Mouse (Mus musculus) neural tube, embryonic 15.5 days (tissue): ENCODE data around the gene Gm49396. TPM values are rescaled to one million over a fixed set of nuclear protein-coding genes. Genes with fewer than 3 reads are reported as not detected.

Experiments
- ATAC-seq: fragments of 200-750 bp; cut with Nextera tagmentation; 2 replicates; pipeline ENCODE4 v1.8.0; 2017; ENCODE audit warnings: mild to moderate bottlenecking, moderate TSS enrichment, moderate library complexity; ENCODE audit not compliant: low FRiP score
- H3K27ac ChIP-seq: fragments of 300-500 bp; sonication (generic); replicated peaks from 2 replicates; pipeline ENCODE4 v1.5.1; 2015; ENCODE audit warnings: mild to moderate bottlenecking, inconsistent platforms
- H3K27me3 ChIP-seq: fragments of 300-500 bp; sonication (generic); replicated peaks from 2 replicates; pipeline ENCODE4 v1.6.1; 2015; ENCODE audit warnings: inconsistent platforms
- H3K36me3 ChIP-seq: fragments of 300-500 bp; sonication (generic); 2 replicates; pipeline ENCODE4 v1.6.1; 2015; ENCODE audit warnings: inconsistent platforms
- H3K4me1 ChIP-seq: fragments of 300-500 bp; sonication (generic); 2 replicates; pipeline ENCODE4 v1.6.1; 2015; ENCODE audit warnings: inconsistent platforms
- H3K4me2 ChIP-seq: fragments of 300-500 bp; sonication (generic); 2 replicates; pipeline ENCODE4 v1.6.1; 2015; ENCODE audit warnings: inconsistent platforms, mild to moderate bottlenecking, moderate library complexity
- H3K4me3 ChIP-seq: fragments of 300-500 bp; sonication (generic); replicated peaks from 2 replicates; pipeline ENCODE4 v1.5.1; 2015; ENCODE audit warnings: mild to moderate bottlenecking, inconsistent platforms
- H3K9ac ChIP-seq: fragments of 300-500 bp; sonication (generic); replicated peaks from 2 replicates; pipeline ENCODE4 v1.6.1; 2015; ENCODE audit warnings: mild to moderate bottlenecking, inconsistent platforms
- H3K9me3 ChIP-seq: fragments of 300-500 bp; sonication (generic); replicated peaks from 2 replicates; pipeline ENCODE4 v1.6.1; 2016; ENCODE audit warnings: inconsistent platforms
- WGBS: fragments of 180-500 bp; shearing (Covaris S2); methylation state at CpG from one replicate; pipeline ENCODE4 v1.1.7; 2015; ENCODE audit warnings: mixed read lengths; 5-methylcytosine and 5-hydroxymethylcytosine counted together
- polyA plus RNA-seq: library from polyadenylated mRNA; unstranded; fragments of >200 nt; fragmentation: Nextera tagmentation; extraction: Ambion mirVana; gene quantifications from 2 replicates; pipeline ENCODE4 v1.2.1, GENCODE M21; 2015

The Gm49396 gene
- polyA plus RNA-seq, 1 experiment from 2014 or later: 14.6 TPM

DNA sequence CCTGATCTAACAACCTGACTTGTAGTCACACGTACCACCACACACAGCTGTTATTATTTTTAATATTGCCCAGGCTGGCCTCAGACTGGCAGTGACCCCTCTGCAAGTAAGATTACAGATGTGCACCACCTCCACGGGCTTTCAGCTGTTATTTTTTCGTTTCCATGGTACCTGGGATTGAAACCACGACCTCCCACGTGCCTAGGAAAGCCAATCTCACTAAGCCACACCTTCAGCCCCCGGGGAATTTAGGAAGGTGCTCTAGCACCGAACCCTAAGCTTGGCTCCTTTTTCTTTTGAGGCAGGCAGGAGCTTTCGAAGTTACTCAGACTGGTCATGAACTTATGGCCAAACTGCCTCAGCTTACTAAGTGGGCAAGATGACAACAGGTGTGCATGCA, 41.3 kb downstream of the Gm49396 start:
- no peak overlapping the region for H3K4me3 ChIP-seq
- 70% methylated on average over 8 of the region's 8 CpGs for WGBS
- H3K4me2 ChIP-seq: no peak overlapping the region
- no peaks in the 10 kb centered on the region for H3K9me3 ChIP-seq
- ATAC-seq: no peak
- no peaks in the 10 kb centered on the region for H3K27me3 ChIP-seq
- H3K36me3 ChIP-seq: no peaks in the 10 kb centered on the region
- no peak overlapping the region for H3K9ac ChIP-seq
- H3K4me1 ChIP-seq: peaks cover 12% of the 10 kb centered on the region
- H3K27ac ChIP-seq: no peak overlapping the region

- WGBS: 87% methylated on average over 8 of the region's 8 CpGs
- Histone ChIP-seq H3K27ac (no peak overlapping the region), H3K4me3 (no peak overlapping the region), H3K9me3 (no peaks in the 10 kb centered on the region), H3K36me3 (no peaks in the 10 kb centered on the region), H3K4me2 (no peak overlapping the region), H3K9ac (no peak overlapping the region), H3K27me3 (no peaks in the 10 kb centered on the region), H3K4me1 (peaks cover 7% of the 10 kb centered on the region)
- ATAC-seq: no peak
Observed at GRCm38 (mm10) chr7:30604944-30605343, 41.8 kb downstream of the Gm49396 start.

- Histone ChIP-seq H3K9ac (no peak overlapping the region), H3K36me3 (no peaks in the 10 kb centered on the region), H3K27ac (no peak overlapping the region), H3K4me1 (no peaks in the 10 kb centered on the region), H3K27me3 (no peaks in the 10 kb centered on the region), H3K9me3 (no peaks in the 10 kb centered on the region), H3K4me3 (no peak overlapping the region), H3K4me2 (no peak overlapping the region)
- 25% methylated on average over 8 of the region's 8 CpGs for WGBS
- no peak for ATAC-seq
Observed at GRCm38 (mm10) chr7:30607706-30608309, 44.7 kb downstream of the Gm49396 start.

- no peaks in the 10 kb centered on the region for H3K4me1 ChIP-seq
- H3K4me3 ChIP-seq: no peak overlapping the region
- H3K36me3 ChIP-seq: no peaks in the 10 kb centered on the region
- no peak overlapping the region for H3K9ac ChIP-seq
- no peaks in the 10 kb centered on the region for H3K27me3 ChIP-seq
- H3K27ac ChIP-seq: no peak overlapping the region
- 49% methylated on average over 16 of the region's 16 CpGs for WGBS
- no peaks in the 10 kb centered on the region for H3K9me3 ChIP-seq
- ATAC-seq: no peak
- H3K4me2 ChIP-seq: no peak overlapping the region
Observed at GRCm38 (mm10) chr7:30608476-30608875, 45.3 kb downstream of the Gm49396 start.

- WGBS: 65% methylated on average over 7 of the region's 7 CpGs
- 0 out of 2 replicates have a peak, but pooled peaks cover under 1% of the 10 kb centered on the region for H3K36me3 ChIP-seq
Observed at GRCm38 (mm10) chr7:30610043-30610442, 46.9 kb downstream of the Gm49396 start.

GRCm38 (mm10) chr7:30612654-30613402, 49.7 kb downstream of the Gm49396 start, which contains the start of gene Upk1a:
Gene Upk1a, minus strand, starts transcription at chr7:30612847.
- H3K9ac ChIP-seq: no peak within 1 kb of the TSS
- H3K27ac ChIP-seq: no peak within 1 kb of the TSS
- no peak within 1 kb of the TSS for H3K4me3 ChIP-seq
- H3K9me3 ChIP-seq: no peaks in the 10 kb centered on the region
- H3K27me3 ChIP-seq: no peaks in the 10 kb centered on the region
- no peaks in the 10 kb centered on the region for H3K4me1 ChIP-seq
- 71% methylated on average over 8 of the region's 8 CpGs for WGBS
- ATAC-seq: no peak
- no peak within 1 kb of the TSS for H3K4me2 ChIP-seq
- H3K36me3 ChIP-seq: peaks cover 27% of the 10 kb centered on the region

More at GRCm38 (mm10) chr7:30610043-30610442, 46.9 kb downstream of the Gm49396 start:
- no peak overlapping the region for H3K9ac ChIP-seq
- no peak overlapping the region for H3K4me3 ChIP-seq
- H3K27ac ChIP-seq: no peak overlapping the region
- H3K9me3 ChIP-seq: no peaks in the 10 kb centered on the region
- H3K4me1 ChIP-seq: no peaks in the 10 kb centered on the region
- ATAC-seq: no peak
- H3K27me3 ChIP-seq: no peaks in the 10 kb centered on the region
- H3K4me2 ChIP-seq: no peak overlapping the region

DNA sequence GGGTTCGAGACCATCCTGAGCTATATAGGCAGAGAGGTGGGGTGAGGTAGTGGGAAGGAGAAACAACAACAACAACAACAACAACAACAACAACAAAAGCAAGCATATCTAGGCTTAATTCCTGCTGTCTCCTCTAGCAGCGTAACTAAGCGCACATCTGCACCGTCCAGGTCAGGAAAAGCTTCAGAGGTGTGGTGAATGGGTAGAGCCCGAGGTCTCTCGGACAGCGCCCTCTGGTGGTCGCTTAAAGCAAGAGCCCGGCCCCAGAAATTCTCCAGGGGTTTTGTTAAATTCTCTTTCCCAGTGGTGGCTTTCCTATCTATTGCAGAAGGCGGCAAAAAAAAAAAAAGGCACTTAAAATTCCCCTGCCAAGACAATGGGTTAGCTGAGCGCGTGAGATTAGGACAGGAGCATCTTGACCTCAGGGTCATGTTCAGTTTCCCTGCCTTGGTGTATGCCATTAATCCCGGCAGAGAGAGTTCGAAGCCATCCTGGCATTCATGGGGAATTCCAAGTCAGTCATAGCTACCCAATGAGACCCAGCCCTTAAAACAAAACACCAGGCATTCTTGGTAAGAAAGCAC, 50.5 kb downstream of the Gm49396 start:
- Histone ChIP-seq H3K27ac (no peak overlapping the region), H3K9me3 (no peaks in the 10 kb centered on the region), H3K9ac (no peak overlapping the region), H3K4me3 (no peak overlapping the region), H3K4me2 (no peak overlapping the region), H3K36me3 (peaks cover 35% of the 10 kb centered on the region), H3K4me1 (no peaks in the 10 kb centered on the region), H3K27me3 (no peaks in the 10 kb centered on the region)
- no peak for ATAC-seq
- WGBS: 25% methylated on average over 14 of the region's 14 CpGs

DNA sequence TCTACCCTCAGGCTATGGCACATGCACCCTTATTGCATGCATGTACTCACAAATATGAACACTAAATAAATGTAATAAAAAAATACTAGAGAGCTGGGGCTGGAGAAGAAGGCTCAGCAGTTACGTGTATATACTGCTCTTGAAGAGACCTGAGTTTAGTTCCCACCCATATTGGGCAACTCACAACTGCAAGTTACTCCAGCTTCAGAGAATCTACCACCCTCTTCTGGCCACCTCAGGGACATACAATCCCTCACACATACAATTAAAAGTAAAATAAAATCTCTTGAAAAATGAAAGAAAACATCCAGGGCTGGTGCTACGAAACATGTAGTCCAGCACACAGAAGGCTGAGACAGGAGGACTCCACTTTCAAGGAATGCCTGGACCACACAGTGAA, 51.3 kb downstream of the Gm49396 start:
- Histone ChIP-seq H3K27me3 (no peaks in the 10 kb centered on the region), H3K4me1 (no peaks in the 10 kb centered on the region), H3K27ac (no peak overlapping the region), H3K9me3 (0 out of 2 replicates have a peak, but pooled peaks cover 2% of the 10 kb centered on the region), H3K36me3 (peaks cover 43% of the 10 kb centered on the region), H3K4me2 (no peak overlapping the region), H3K4me3 (no peak overlapping the region), H3K9ac (no peak overlapping the region)
- WGBS: 92% methylated on average over 2 of the region's 2 CpGs
- ATAC-seq: no peak

GRCm38 (mm10) chr7:30615049-30615760, 52.1 kb downstream of the Gm49396 start:
- Histone ChIP-seq H3K27ac (no peak overlapping the region), H3K9me3 (0 out of 2 replicates have a peak, but pooled peaks cover 2% of the 10 kb centered on the region), H3K4me3 (no peak overlapping the region), H3K4me1 (no peaks in the 10 kb centered on the region), H3K4me2 (no peak overlapping the region), H3K9ac (no peak overlapping the region), H3K27me3 (no peaks in the 10 kb centered on the region), H3K36me3 (peaks cover 48% of the 10 kb centered on the region)
- ATAC-seq: no peak
- 57% methylated on average over 5 of the region's 5 CpGs for WGBS
